Mouse (Mus musculus) erythroid progenitor cell, adult 5-6 weeks (primary cell): Measurements from ENCODE around the gene Prr32. TPM values are rescaled to one million over a fixed set of nuclear protein-coding genes. Genes with fewer than 3 reads are reported as not detected.

Experiments used
- ATAC-seq: replicated peaks from 2 replicates; pipeline ENCODE4 v1.8.0; 2016; ENCODE audit warnings: moderate number of reproducible peaks, mild to moderate bottlenecking, moderate TSS enrichment, inconsistent platforms; ENCODE audit not compliant: poor library complexity, low FRiP score, severe bottlenecking
- total RNA-seq, 2 experiments: library from RNA; stranded (forward) in 1 of 2; stranded (reverse) in 1 of 2; fragments of 150-400 nt in 1 of 2; fragments of 186-747, 209-891 nt in 1 of 2; gene quantifications; 2 replicates each; pipeline versions ENCODE4 v1.2.3 to v1.2.4; 2015 to 2017; ENCODE audit warnings: low replicate concordance in 2 of 2

Prr32 gene
- total RNA-seq (2015; ENCODE audit: low replicate concordance) = not detected in 2 replicates
- total RNA-seq (2017; ENCODE audit: low replicate concordance) = not detected in 2 replicates

GRCm38 (mm10) chrX:45090604-45091003, at the start of gene Prr32:
Gene Prr32 (plus strand): TSS chrX:45090904.
- no peak for ATAC-seq
